21 mouse cellular contexts compared by ENCODE assay signal in the genomic region with DNA sequence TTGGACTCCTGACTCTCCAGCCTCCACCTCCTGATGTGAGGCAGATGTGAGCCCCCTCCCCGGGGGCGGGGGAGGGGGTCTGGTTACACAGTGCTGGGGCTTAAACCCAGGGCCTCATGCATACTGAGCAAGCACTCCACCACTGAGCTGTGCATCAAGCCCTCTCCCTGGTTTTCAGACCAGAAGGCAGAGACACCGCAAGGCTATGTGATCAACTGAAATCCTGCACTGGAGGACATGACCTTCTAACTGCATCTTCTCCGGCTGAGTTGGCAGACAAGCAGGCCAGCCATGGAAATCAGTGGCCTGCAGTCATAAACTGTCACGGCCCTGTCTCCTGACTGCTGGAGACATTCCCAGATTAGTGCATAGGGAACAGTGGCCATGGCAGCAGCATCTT. TPM values are rescaled to one million over a fixed set of nuclear protein-coding genes. Genes with fewer than 3 reads are reported as not detected.
DNase-seq lines count a peak whose midpoint lies in the region; ATAC-seq lines count a peak whose summit lies in the region.
"Had no signal": no experiment of that assay in that cellular context is flagged by ENCODE, and none has a peak within 500 bp of the region (broad histone marks: within the 10 kb centered on the region; RNA-seq: fewer than 3 reads in every experiment).

No protein-coding gene starts in this region.

- 0 out of 2 replicates have a peak, but pooled peaks cover 3% of the 10 kb centered on the region for H3K4me1 ChIP-seq in heart, embryonic 12.5 days (replicated peaks)
- 0 out of 2 replicates have a peak, but pooled peaks cover 2% of the 10 kb centered on the region for H3K4me1 ChIP-seq in liver, embryonic 11.5 days (replicated peaks; ENCODE audit: control insufficient read depth, insufficient read depth, low read length)
- 0 out of 2 replicates have a peak, but pooled peaks cover under 1% of the 10 kb centered on the region for H3K4me1 ChIP-seq in forebrain, embryonic 12.5 days
- H3K4me1 ChIP-seq: embryonic facial prominence, embryonic 13.5 days had no signal

- peaks cover 4% of the 10 kb centered on the region; the same call in 1 of the 2 replicates for H3K9me3 ChIP-seq in heart, embryonic 12.5 days (replicated peaks)
- no peaks in the 10 kb centered on the region for H3K9me3 ChIP-seq in liver, embryonic 11.5 days (ENCODE audit: control insufficient read depth, low read length)
- H3K9me3 ChIP-seq in forebrain, embryonic 12.5 days, result no peaks in the 10 kb centered on the region
- H3K9me3 ChIP-seq: embryonic facial prominence, embryonic 13.5 days had no signal

- no peak overlapping the region for H3K4me3 ChIP-seq in heart, embryonic 12.5 days
- H3K4me3 ChIP-seq in liver, embryonic 11.5 days (ENCODE audit: low read depth, low read length), result no peak overlapping the region
- H3K4me3 ChIP-seq in forebrain, embryonic 12.5 days (replicated peaks), result no peak overlapping the region
- H3K4me3 ChIP-seq: embryonic facial prominence, embryonic 13.5 days had no signal

- H3K27ac ChIP-seq in heart, embryonic 12.5 days (ENCODE audit: poor library complexity, severe bottlenecking), result no peak overlapping the region
- H3K27ac ChIP-seq in liver, embryonic 11.5 days (ENCODE audit: low read depth, low read length), result no peak overlapping the region
- no peak overlapping the region for H3K27ac ChIP-seq in forebrain, embryonic 12.5 days
- H3K27ac ChIP-seq: embryonic facial prominence, embryonic 13.5 days; macrophage had no signal

- H3K36me3 ChIP-seq in heart, embryonic 12.5 days, result no peaks in the 10 kb centered on the region
- H3K36me3 ChIP-seq in liver, embryonic 11.5 days (ENCODE audit: control insufficient read depth, insufficient read depth, low read length), result no peaks in the 10 kb centered on the region
- H3K36me3 ChIP-seq in forebrain, embryonic 12.5 days (replicated peaks), result no peaks in the 10 kb centered on the region
- H3K36me3 ChIP-seq: embryonic facial prominence, embryonic 13.5 days had no signal

- H3K4me2 ChIP-seq in heart, embryonic 12.5 days, result no peak overlapping the region
- no peak overlapping the region for H3K4me2 ChIP-seq in liver, embryonic 11.5 days
- no peak overlapping the region for H3K4me2 ChIP-seq in forebrain, embryonic 12.5 days
- H3K4me2 ChIP-seq: embryonic facial prominence, embryonic 13.5 days had no signal

- intact Hi-C loops in left cerebral cortex, postnatal 4 days (cut with DNase I), result no loop called here

- no peak overlapping the region for H3K9ac ChIP-seq in heart, embryonic 12.5 days
- no peak overlapping the region for H3K9ac ChIP-seq in liver, embryonic 11.5 days (ENCODE audit: low read depth, low read length)
- no peak overlapping the region for H3K9ac ChIP-seq in forebrain, embryonic 12.5 days
- H3K9ac ChIP-seq: embryonic facial prominence, embryonic 13.5 days had no signal

- DNase-seq in heart, adult 11 months, result peak; percentile 94
- no peak for DNase-seq in liver, embryonic 11.5 days (ENCODE audit: low spot score)
- DNase-seq in liver, result no peak
- DNase-seq in adrenal gland, postnatal 10 days, result peak; percentile 58
- peak; percentile 77 for DNase-seq in retina, postnatal 1 day
- no peak for DNase-seq in left cerebral cortex, postnatal 4 days
- DNase-seq: kidney, postnatal 10 days; layer of hippocampus, adult 9-11 months; lung, adult 18-20 months; midbrain, embryonic 14.5 days had no signal

- no peaks in the 10 kb centered on the region for H3K27me3 ChIP-seq in heart, embryonic 12.5 days (replicated peaks)
- no peaks in the 10 kb centered on the region for H3K27me3 ChIP-seq in liver, embryonic 11.5 days (replicated peaks; ENCODE audit: control insufficient read depth, insufficient read depth, low read length)
- H3K27me3 ChIP-seq in forebrain, embryonic 12.5 days, result no peaks in the 10 kb centered on the region
- H3K27me3 ChIP-seq: embryonic facial prominence, embryonic 13.5 days had no signal

- 51% methylated on average over 5 of the region's 5 CpGs for WGBS in heart, embryonic 12.5 days
- WGBS in liver, embryonic 11.5 days, result 69% methylated on average over 5 of the region's 5 CpGs
- WGBS in forebrain, embryonic 12.5 days, result 66% methylated on average over 5 of the region's 5 CpGs

- no peak for ATAC-seq in heart, embryonic 12.5 days (ENCODE audit: insufficient number of reproducible peaks, low FRiP score)
- ATAC-seq in liver, embryonic 11.5 days (replicated peaks; ENCODE audit: low FRiP score), result peak; percentile 56
- ATAC-seq in forebrain, embryonic 12.5 days (ENCODE audit: low FRiP score), result no peak

RNA-seq across cellular contexts. Expression of a gene that starts 6.2 kb away (rescaled TPM):
- 214 and 222 TPM in 2 replicates for polyA plus RNA-seq in heart, embryonic 12.5 days (2016; fragmentation: Nextera tagmentation; extraction: Ambion mirVana)
- polyA plus RNA-seq in liver, embryonic 11.5 days (2014; fragmentation: Nextera tagmentation; extraction: Ambion mirVana), result 97.3 and 99.8 TPM in 2 replicates
- total RNA-seq in adrenal gland, postnatal 10 days (2021), result 100 to 1,000 TPM; 413 to 414 TPM
- 1,000 to 10,000 TPM; 1,399 to 1,485 TPM for total RNA-seq in left cerebral cortex, postnatal 4 days (2021)
- 410 and 460 TPM in 2 replicates for polyA plus RNA-seq in forebrain, embryonic 12.5 days (2016; fragmentation: Nextera tagmentation; extraction: Ambion mirVana)

RNA-seq across cellular contexts. Expression of a gene that starts 33.7 kb away (rescaled TPM):
- polyA plus RNA-seq in heart, embryonic 12.5 days (2016; fragmentation: Nextera tagmentation; extraction: Ambion mirVana), result 0.70 and 1.6 TPM in 2 replicates
- polyA plus RNA-seq in liver, embryonic 11.5 days (2014; fragmentation: Nextera tagmentation; extraction: Ambion mirVana), result 3.0 and 3.1 TPM in 2 replicates
- 1 to 10 TPM; 1.9 to 2.3 TPM for total RNA-seq in adrenal gland, postnatal 10 days (2021)
- total RNA-seq in left cerebral cortex, postnatal 4 days (2021), result 1 to 10 TPM; 2.0 to 2.7 TPM
- 1.1 and 1.7 TPM in 2 replicates for polyA plus RNA-seq in forebrain, embryonic 12.5 days (2016; fragmentation: Nextera tagmentation; extraction: Ambion mirVana)

RNA-seq across cellular contexts. Expression of a gene that starts 39.3 kb away (rescaled TPM):
- 0.13 TPM in 1 of 2 replicates, not detected in the other for polyA plus RNA-seq in heart, embryonic 12.5 days (2016; fragmentation: Nextera tagmentation; extraction: Ambion mirVana)
- not detected in 2 replicates for polyA plus RNA-seq in liver, embryonic 11.5 days (2014; fragmentation: Nextera tagmentation; extraction: Ambion mirVana)
- total RNA-seq in adrenal gland, postnatal 10 days (2021), result under 1 TPM in 1 of 2 experiments, not detected in 1; 0.30 TPM
- total RNA-seq in left cerebral cortex, postnatal 4 days (2021), result not detected
- polyA plus RNA-seq in forebrain, embryonic 12.5 days (2016; fragmentation: Nextera tagmentation; extraction: Ambion mirVana), result 0.28 TPM in 1 of 2 replicates, not detected in the other
- total RNA-seq: left cerebral cortex, postnatal 14 days had no signal
- polyA plus RNA-seq: embryonic facial prominence, embryonic 13.5 days; forebrain, embryonic 11.5 days; heart, embryonic 16.5 days; macrophage; midbrain, embryonic 14.5 days; neural tube, embryonic 11.5 days; small intestine, adult 2 months; stomach, embryonic 14.5 days; urinary bladder, adult 2 months had no signal

RNA-seq across cellular contexts. Expression of a gene that starts 52.9 kb away (rescaled TPM):
- 916 and 1,021 TPM in 2 replicates for polyA plus RNA-seq in heart, embryonic 12.5 days (2016; fragmentation: Nextera tagmentation; extraction: Ambion mirVana)
- polyA plus RNA-seq in liver, embryonic 11.5 days (2014; fragmentation: Nextera tagmentation; extraction: Ambion mirVana), result 11.8 and 22.1 TPM in 2 replicates
- 10 to 100 TPM; 68.2 to 90.0 TPM for total RNA-seq in adrenal gland, postnatal 10 days (2021)
- total RNA-seq in left cerebral cortex, postnatal 4 days (2021), result 1 to 10 TPM; 3.2 to 3.7 TPM
- 7.8 and 10.7 TPM in 2 replicates for polyA plus RNA-seq in forebrain, embryonic 12.5 days (2016; fragmentation: Nextera tagmentation; extraction: Ambion mirVana)

RNA-seq across cellular contexts. Expression of a gene that starts 54.0 kb away (rescaled TPM):
- 28.7 and 29.9 TPM in 2 replicates for polyA plus RNA-seq in heart, embryonic 12.5 days (2016; fragmentation: Nextera tagmentation; extraction: Ambion mirVana)
- 20.0 and 20.3 TPM in 2 replicates for polyA plus RNA-seq in liver, embryonic 11.5 days (2014; fragmentation: Nextera tagmentation; extraction: Ambion mirVana)
- 10 to 100 TPM; 16.6 to 19.2 TPM for total RNA-seq in adrenal gland, postnatal 10 days (2021)
- total RNA-seq in left cerebral cortex, postnatal 4 days (2021), result 10 to 100 TPM; 13.8 to 14.4 TPM
- 29.7 and 32.9 TPM in 2 replicates for polyA plus RNA-seq in forebrain, embryonic 12.5 days (2016; fragmentation: Nextera tagmentation; extraction: Ambion mirVana)

Comparison
In these comparisons a context has a peak if more than half of its experiments do, and no peak if none do; other contexts are left out.
1. DNase-seq: peak in heart, adult 11 months (single experiment), adrenal gland, postnatal 10 days (single experiment) and retina, postnatal 1 day (single experiment); none in liver, embryonic 11.5 days (single experiment), liver (single experiment) and left cerebral cortex, postnatal 4 days (single experiment).